In genomic region chr4:134343071-134344031, GRCm38 (mm10) we compare ENCODE assay signal across 8 mouse cellular contexts. TPM values are rescaled to one million over a fixed set of nuclear protein-coding genes. Genes with fewer than 3 reads are reported as not detected.
DNase-seq lines count a peak whose midpoint lies in the region; ATAC-seq lines count a peak whose summit lies in the region.

Gene Slc30a2, plus strand, starts transcription at chr4:134343181.

- H3K4me3 ChIP-seq in lung, embryonic 15.5 days: peak within 1 kb of the TSS; percentile 32
- peak within 1 kb of the TSS; percentile 27 for H3K4me3 ChIP-seq in midbrain, embryonic 12.5 days

- DNase-seq in lung, adult 18-20 months: no peak
- peak; percentile 13 for DNase-seq in fat pad, adult 2 months (ENCODE audit: extremely low read depth, low read depth, low spot score)
- DNase-seq in kidney, adult 9 months: peak; percentile 86
- no peak for DNase-seq in right cerebral cortex, postnatal 14 days
- DNase-seq in left cerebral cortex, adult 8-10 months (ENCODE audit: low spot score in 2 of 2): no peak
- no peak for DNase-seq in cerebellum, postnatal 25 days

- H3K9ac ChIP-seq in lung, embryonic 15.5 days: peak within 1 kb of the TSS; percentile 1; the same call in 1 of the 2 replicates
- H3K9ac ChIP-seq in midbrain, embryonic 12.5 days (replicated peaks): no peak within 1 kb of the TSS

- H3K4me1 ChIP-seq in lung, embryonic 15.5 days: peaks cover 15% of the 10 kb centered on the region
- peaks cover 9% of the 10 kb centered on the region for H3K4me1 ChIP-seq in midbrain, embryonic 12.5 days

- 2% methylated on average over 61 of the region's 61 CpGs for WGBS in lung, embryonic 15.5 days
- 2% methylated on average over 60 of the region's 61 CpGs for WGBS in midbrain, embryonic 12.5 days

- H3K36me3 ChIP-seq in lung, embryonic 15.5 days: no peaks in the 10 kb centered on the region
- H3K36me3 ChIP-seq in midbrain, embryonic 12.5 days: no peaks in the 10 kb centered on the region

- H3K27me3 ChIP-seq in lung, embryonic 15.5 days: peaks cover 53% of the 10 kb centered on the region
- peaks cover 63% of the 10 kb centered on the region for H3K27me3 ChIP-seq in midbrain, embryonic 12.5 days

- no peak within 1 kb of the TSS for H3K27ac ChIP-seq in lung, embryonic 15.5 days
- H3K27ac ChIP-seq in midbrain, embryonic 12.5 days (replicated peaks): no peak within 1 kb of the TSS

- no peaks in the 10 kb centered on the region for H3K9me3 ChIP-seq in lung, embryonic 15.5 days
- H3K9me3 ChIP-seq in midbrain, embryonic 12.5 days: no peaks in the 10 kb centered on the region

- no peak for ATAC-seq in lung, embryonic 15.5 days (ENCODE audit: borderline replicate concordance, extremely low read depth, low FRiP score, low TSS enrichment)
- no peak for ATAC-seq in midbrain, embryonic 12.5 days (ENCODE audit: low FRiP score, low read depth)

- peak within 1 kb of the TSS; percentile 56 for H3K4me2 ChIP-seq in lung, embryonic 15.5 days
- peak within 1 kb of the TSS; percentile 42 for H3K4me2 ChIP-seq in midbrain, embryonic 12.5 days (replicated peaks)

RNA-seq across cellular contexts. Expression of gene Slc30a2, which starts in this region (rescaled TPM):
- polyA plus RNA-seq in lung, embryonic 15.5 days (2015; fragmentation: Nextera tagmentation; extraction: Ambion mirVana): 0.26 and 0.43 TPM in 2 replicates
- 0.08 TPM in 1 of 2 replicates, not detected in the other for polyA plus RNA-seq in midbrain, embryonic 12.5 days (2016; fragmentation: Nextera tagmentation; extraction: Ambion mirVana)
- under 1 TPM in 2 of 4 experiments, not detected in 2; 0.16 to 0.23 TPM for total RNA-seq in left cerebral cortex, adult 8-10 months (2022)

Comparison
In these comparisons a context has a peak if more than half of its experiments do, and no peak if none do; other contexts are left out.
1. DNase-seq: peak in fat pad, adult 2 months (single experiment) and kidney, adult 9 months (single experiment); none in lung, adult 18-20 months (0 of 2), right cerebral cortex, postnatal 14 days (single experiment), left cerebral cortex, adult 8-10 months (0 of 2) and cerebellum, postnatal 25 days (0 of 2).